Comparison of ENCODE assay signal across 1 mouse cellular context in genomic region chr6:146513899-146514298, GRCm38 (mm10).
TF ChIP-seq lines count a peak whose summit lies in the region.

No protein-coding gene starts in this region.

TF ChIP-seq in CH12.LX, 34 proteins besides CTCF, POLR2A, EP300 and RAD21 (continued from another document):
- TF ChIP-seq NRF1 (IDR thresholded peaks at IDR 0.05; ENCODE audit: low read depth, low read length) (no peak), UBTF (IDR thresholded peaks at IDR 0.05; ENCODE audit: low read depth, low read length) (no peak)
